Mouse (Mus musculus) adrenal gland, postnatal 4 days (tissue): ENCODE data around the gene 6330403K07Rik. TPM values are rescaled to one million over a fixed set of nuclear protein-coding genes. Genes with fewer than 3 reads are reported as not detected.

Source experiments
- DNase-seq, 2 experiments: peaks; one replicate each; pipeline ENCODE4 v3.0.0; 2021 to 2022; ENCODE audit warnings: low spot score in 2 of 2, mixed read lengths in 2 of 2
- long read RNA-seq, 2 experiments: library from polyadenylated mRNA; stranded (forward); transcript quantifications; one replicate each; pipeline ENCODE4 v2.0.0; 2021
- total RNA-seq, 2 experiments: library from RNA; stranded (reverse); gene quantifications; 2 replicates each; pipeline ENCODE4 v1.2.3; 2021

6330403K07Rik gene
- 10 to 100 TPM; 24.6 to 28.5 TPM for total RNA-seq
- long read RNA-seq, experiment 1, transcript 6330403K07Rik-201 (2 exons, 1,494 nt), result major isoform, 15 of 17 reads
- long read RNA-seq, experiment 1, partial matches to known transcripts, result 2 of 17 reads
- long read RNA-seq, experiment 1, other reads (novel, unspliced or antisense), result 0 of 17 reads
- long read RNA-seq, experiment 2, transcript 6330403K07Rik-201 (2 exons, 1,494 nt), result major isoform, 62 of 67 reads
- long read RNA-seq, experiment 2, partial matches to known transcripts, result 5 of 67 reads
- long read RNA-seq, experiment 2, other reads (novel, unspliced or antisense), result 0 of 67 reads

GRCm38 (mm10) chr11:71033163-71033761 is at the start of gene 6330403K07Rik:
6330403K07Rik (minus strand) TSS chr11:71033513.
- no peak for DNase-seq

GRCm38 (mm10) chr11:71076342-71076741 is 43.0 kb upstream of the 6330403K07Rik start:
- DNase-seq, result no peak

GRCm38 (mm10) chr11:71052554-71052953 is 19.2 kb upstream of the 6330403K07Rik start:
- no peak for DNase-seq

- DNase-seq, result no peak
Measured at GRCm38 (mm10) chr11:71039526-71040298, 6.4 kb upstream of the 6330403K07Rik start.

GRCm38 (mm10) chr11:71032491-71033162 is 686 bp downstream of the 6330403K07Rik start:
- no peak for DNase-seq

- no peak for DNase-seq
Measured at GRCm38 (mm10) chr11:71032070-71032469, 1.2 kb downstream of the 6330403K07Rik start.

GRCm38 (mm10) chr11:71029403-71030118 is 3.8 kb downstream of the 6330403K07Rik start:
- no peak for DNase-seq

- DNase-seq, result no peak
Measured at GRCm38 (mm10) chr11:71028280-71028679, 5.0 kb downstream of the 6330403K07Rik start.

- peak; percentile 96 to 97 for DNase-seq
Measured at GRCm38 (mm10) chr11:71019201-71020068, 13.9 kb downstream of the 6330403K07Rik start, which contains the start of the genes Mis12 and Derl2. Mis12 (plus strand) TSS chr11:71019611. Derl2 (minus strand) TSS chr11:71019841.

- DNase-seq, result no peak
Measured at GRCm38 (mm10) chr11:71018416-71019200, 14.7 kb downstream of the 6330403K07Rik start.

- DNase-seq, result no peak
Measured at GRCm38 (mm10) chr11:71017051-71017450, 16.3 kb downstream of the 6330403K07Rik start.

GRCm38 (mm10) chr11:71012743-71013142 is 20.6 kb downstream of the 6330403K07Rik start:
- no peak for DNase-seq

- no peak for DNase-seq
Measured at GRCm38 (mm10) chr11:71008321-71008720, 25.0 kb downstream of the 6330403K07Rik start.

- DNase-seq, result no peak
Measured at GRCm38 (mm10) chr11:71007831-71008230, 25.5 kb downstream of the 6330403K07Rik start.

GRCm38 (mm10) chr11:71007026-71007425 is 26.3 kb downstream of the 6330403K07Rik start:
- no peak for DNase-seq

- no peak for DNase-seq
Measured at GRCm38 (mm10) chr11:71005046-71005445, 28.3 kb downstream of the 6330403K07Rik start.

- peak; percentile 89 to 93 for DNase-seq
Measured at GRCm38 (mm10) chr11:71004316-71004773, 29.0 kb downstream of the 6330403K07Rik start, which contains the start of gene Dhx33. Dhx33 (minus strand) TSS chr11:71004437.

- peak in 1 of 2 experiments; percentile 36 for DNase-seq
Measured at GRCm38 (mm10) chr11:71003611-71004315, 29.6 kb downstream of the 6330403K07Rik start.
